In genomic region chr9:16497361-16497760, GRCm38 (mm10) we compare ENCODE assay signal across 30 mouse cellular contexts. TPM values are rescaled to one million over a fixed set of nuclear protein-coding genes. Genes with fewer than 3 reads are reported as not detected.
"Had no signal": no experiment of that assay in that cellular context is flagged by ENCODE, and none has a peak within 500 bp of the region (broad histone marks: within the 10 kb centered on the region; RNA-seq: fewer than 3 reads in every experiment).

No protein-coding gene starts in this region.

- ATAC-seq: forebrain, embryonic 13.5 days; forebrain, embryonic 14.5 days; forebrain, embryonic 15.5 days; forebrain, embryonic 16.5 days; forebrain, postnatal 0 days had no signal

- DNase-seq: cerebellum, adult 8-10 months; cerebellum, adult 9-10 months; cerebellum, adult 9-11 months; cerebellum, postnatal 10 days; cerebellum, postnatal 14 days; cerebellum, postnatal 25 days; cerebellum, postnatal 36 days; embryo, embryonic 11 days; forebrain, postnatal 0 days; gastrocnemius, adult 2 months; gastrocnemius, postnatal 10 days; gastrocnemius, postnatal 14 days; gastrocnemius, postnatal 25 days; gastrocnemius, postnatal 36 days; heart, adult 11 months; heart, adult 18-20 months; heart, adult 2 months had no signal

- H3K27me3 ChIP-seq: embryonic facial prominence, embryonic 12.5 days; forebrain, embryonic 12.5 days; forebrain, embryonic 13.5 days; forebrain, embryonic 15.5 days had no signal

- H3K4me1 ChIP-seq: embryonic facial prominence, embryonic 12.5 days had no signal

- H3K27ac ChIP-seq: embryonic facial prominence, embryonic 10.5 days; embryonic facial prominence, embryonic 12.5 days; embryonic facial prominence, embryonic 13.5 days; embryonic facial prominence, embryonic 15.5 days; forebrain, embryonic 10.5 days; forebrain, embryonic 12.5 days; forebrain, embryonic 13.5 days; forebrain, embryonic 15.5 days; gastrocnemius, adult 2 months; heart, adult 2 months had no signal

- H3K9ac ChIP-seq: embryonic facial prominence, embryonic 12.5 days; embryonic facial prominence, embryonic 13.5 days; embryonic facial prominence, embryonic 15.5 days; forebrain, embryonic 12.5 days; forebrain, embryonic 13.5 days; forebrain, embryonic 15.5 days; forebrain, postnatal 0 days had no signal

- H3K4me3 ChIP-seq: embryonic facial prominence, embryonic 10.5 days; embryonic facial prominence, embryonic 12.5 days; embryonic facial prominence, embryonic 13.5 days; embryonic facial prominence, embryonic 15.5 days; erythroblast, embryonic 14.5 days; forebrain, embryonic 10.5 days; forebrain, embryonic 12.5 days; forebrain, embryonic 13.5 days; forebrain, embryonic 15.5 days; gastrocnemius, adult 2 months; heart, adult 2 months had no signal

- H3K36me3 ChIP-seq: embryonic facial prominence, embryonic 10.5 days; embryonic facial prominence, embryonic 12.5 days; embryonic facial prominence, embryonic 13.5 days; embryonic facial prominence, embryonic 15.5 days; forebrain, embryonic 10.5 days; forebrain, embryonic 12.5 days; forebrain, embryonic 15.5 days had no signal

- H3K9me3 ChIP-seq: embryonic facial prominence, embryonic 10.5 days; embryonic facial prominence, embryonic 12.5 days; embryonic facial prominence, embryonic 13.5 days; embryonic facial prominence, embryonic 15.5 days; forebrain, embryonic 10.5 days; forebrain, embryonic 12.5 days; forebrain, embryonic 13.5 days; forebrain, embryonic 15.5 days had no signal

- H3K4me2 ChIP-seq: embryonic facial prominence, embryonic 12.5 days; embryonic facial prominence, embryonic 13.5 days; embryonic facial prominence, embryonic 15.5 days; forebrain, embryonic 12.5 days; forebrain, embryonic 15.5 days had no signal

RNA-seq across cellular contexts. Expression of gene Fat3, which starts 3.7 kb away (rescaled TPM):
- total RNA-seq: common myeloid progenitor, adult 5-6 weeks; granulocyte monocyte progenitor cell, adult 5-6 weeks had no signal
